21 mouse cellular contexts compared by ENCODE assay signal in the genomic region with DNA sequence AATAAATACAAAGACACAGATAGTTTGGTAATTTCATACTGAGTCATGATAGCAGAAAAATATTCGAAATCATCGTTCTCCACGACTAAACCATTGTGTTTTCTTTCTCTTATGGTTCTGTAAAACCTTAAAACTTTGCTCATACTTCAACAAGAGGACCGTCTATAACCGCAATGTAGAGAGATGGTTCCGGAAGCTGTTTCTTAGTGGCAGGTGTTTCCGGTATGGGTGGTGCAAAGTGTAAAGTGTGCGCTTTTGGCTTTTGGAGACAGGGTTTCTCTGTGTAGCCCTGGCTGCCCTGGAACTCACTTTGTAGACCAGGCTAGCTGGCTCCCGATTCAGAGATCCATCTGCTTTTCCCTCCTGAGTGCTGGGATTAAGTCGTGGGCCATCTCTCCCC. TPM values are rescaled to one million over a fixed set of nuclear protein-coding genes. Genes with fewer than 3 reads are reported as not detected.
DNase-seq lines count a peak whose midpoint lies in the region; ATAC-seq lines count a peak whose summit lies in the region.
"Had no signal": no experiment of that assay in that cellular context is flagged by ENCODE, and none has a peak within 500 bp of the region (broad histone marks: within the 10 kb centered on the region; RNA-seq: fewer than 3 reads in every experiment).

No protein-coding gene starts in this region.

- ATAC-seq in activated CD4-positive, CD25-positive, alpha-beta regulatory T cell, adult 4 months: peak; percentile 63
- 0 out of 2 replicates have a peak, but pooled peaks have one; percentile 26 for ATAC-seq in megakaryocyte progenitor cell, adult 5-6 weeks (replicated peaks; ENCODE audit: poor library complexity)
- ATAC-seq in frontal cortex, adult (ENCODE audit: low TSS enrichment): no peak
- ATAC-seq: forebrain, embryonic 13.5 days; midbrain, embryonic 13.5 days had no signal

- DNase-seq in spleen, postnatal 36 days (ENCODE audit: low spot score in 2 of 2): peak; percentile 42 to 47
- no peak for DNase-seq in spleen, postnatal 10 days (ENCODE audit: low spot score in 2 of 2)
- no peak for DNase-seq in Muller cell, postnatal 12 days (ENCODE audit: inconsistent ontology term)
- DNase-seq in urinary bladder, adult 2 months (ENCODE audit: low spot score): no peak
- DNase-seq: cerebellum, adult 18-20 months; cerebellum, postnatal 25 days; embryo, embryonic 11 days; gastrocnemius, postnatal 14 days; heart, adult 2 months; kidney, adult 18-20 months; layer of hippocampus, adult 9-11 months; liver, embryonic 13.5 days; lung, adult 2 months; lung, postnatal 14 days; retina, postnatal 1 day; right cerebral cortex, postnatal 25 days had no signal

RNA-seq across cellular contexts. Expression of gene Anapc5, which starts 11.4 kb away (rescaled TPM):
- polyA plus RNA-seq in activated CD4-positive, CD25-positive, alpha-beta regulatory T cell, adult 4 months (2017; shearing (Covaris generic)): 10 to 100 TPM; 90.8 to 92.8 TPM
- 193 and 210 TPM in 2 replicates for total RNA-seq in megakaryocyte progenitor cell, adult 5-6 weeks (2015)
- total RNA-seq in megakaryocyte progenitor cell, adult 5-6 weeks (2017): 298 and 322 TPM in 2 replicates
- polyA plus RNA-seq in urinary bladder, adult 2 months (2012; rRNA removed): 404 and 530 TPM in 2 replicates

RNA-seq across cellular contexts. Expression of gene Rnf34, which starts 17.3 kb away (rescaled TPM):
- polyA plus RNA-seq in activated CD4-positive, CD25-positive, alpha-beta regulatory T cell, adult 4 months (2017; shearing (Covaris generic)): 10 to 100 TPM; 18.1 to 25.7 TPM
- 7.9 and 10.1 TPM in 2 replicates for total RNA-seq in megakaryocyte progenitor cell, adult 5-6 weeks (2015)
- total RNA-seq in megakaryocyte progenitor cell, adult 5-6 weeks (2017): 12.7 and 15.6 TPM in 2 replicates
- 22.6 and 26.7 TPM in 2 replicates for polyA plus RNA-seq in urinary bladder, adult 2 months (2012; rRNA removed)

RNA-seq across cellular contexts. Expression of gene Camkk2, which starts 53.3 kb away (rescaled TPM):
- 1 to 10 TPM; 2.6 to 2.8 TPM for polyA plus RNA-seq in activated CD4-positive, CD25-positive, alpha-beta regulatory T cell, adult 4 months (2017; shearing (Covaris generic))
- 29.4 and 30.7 TPM in 2 replicates for total RNA-seq in megakaryocyte progenitor cell, adult 5-6 weeks (2015)
- total RNA-seq in megakaryocyte progenitor cell, adult 5-6 weeks (2017): 23.2 and 34.3 TPM in 2 replicates
- 29.4 and 29.8 TPM in 2 replicates for polyA plus RNA-seq in urinary bladder, adult 2 months (2012; rRNA removed)

Comparison
In these comparisons a context has a peak if more than half of its experiments do, and no peak if none do; other contexts are left out.
1. DNase-seq: peak in spleen, postnatal 36 days (2 of 2); none in spleen, postnatal 10 days (0 of 2), Muller cell, postnatal 12 days (single experiment) and urinary bladder, adult 2 months (single experiment).